Mouse (Mus musculus): ENCODE measurements around the gene Acy3.
"Not testable (repeated sequence)": the region's sequence is repeated elsewhere in the genome, so short reads cannot be mapped to it uniquely, and the experiment has no call there.

The Acy3 gene

GRCm38 (mm10) chr19:4003112-4003511 is 16.7 kb downstream of the Acy3 start, which contains the start of gene Doc2g:
Gene Doc2g, plus strand, starts transcription at chr19:4003313.
- DNase-seq (ENCODE audit: low read depth, low spot score), result no peak

GRCm38 (mm10) chr19:4003641-4004040 is 17.3 kb downstream of the Acy3 start:
- no peak for DNase-seq (ENCODE audit: low read depth, low spot score)

- DNase-seq (ENCODE audit: low read depth, low spot score), result no peak
Observed at GRCm38 (mm10) chr19:4004331-4004730, 18.0 kb downstream of the Acy3 start.

DNA sequence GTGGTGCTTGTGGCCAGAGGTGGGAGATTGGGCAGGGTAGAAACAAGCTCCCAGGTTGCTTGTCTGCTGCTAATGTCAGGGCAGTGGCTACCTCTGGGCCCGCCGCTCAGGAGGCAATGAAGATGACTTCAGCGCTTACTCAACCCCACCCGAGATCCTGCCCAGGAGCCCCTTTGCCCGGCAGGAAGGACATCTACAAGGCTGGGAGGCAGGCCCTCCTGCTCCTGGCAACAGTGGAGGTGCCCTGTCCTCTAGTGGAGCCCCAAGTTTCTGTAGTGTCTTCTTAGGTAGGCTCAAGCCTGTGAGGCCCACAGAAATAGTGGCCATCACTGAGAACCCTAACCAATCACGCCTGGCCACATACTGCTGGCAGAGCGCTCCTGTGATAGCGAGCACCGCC is 18.7 kb downstream of the Acy3 start:
- no peak for DNase-seq (ENCODE audit: low read depth, low spot score)

GRCm38 (mm10) chr19:4005971-4006370 is 19.6 kb downstream of the Acy3 start:
- DNase-seq (ENCODE audit: low read depth, low spot score), result no peak

- DNase-seq (ENCODE audit: low read depth, low spot score), result no peak
Observed at GRCm38 (mm10) chr19:4011086-4011485, 24.7 kb downstream of the Acy3 start.

GRCm38 (mm10) chr19:4012432-4013022 is 26.2 kb downstream of the Acy3 start, which contains the start of gene Ndufv1:
Gene Ndufv1, minus strand, starts transcription at chr19:4012806.
- DNase-seq (ENCODE audit: low read depth, low spot score), result peak; percentile 99

DNA sequence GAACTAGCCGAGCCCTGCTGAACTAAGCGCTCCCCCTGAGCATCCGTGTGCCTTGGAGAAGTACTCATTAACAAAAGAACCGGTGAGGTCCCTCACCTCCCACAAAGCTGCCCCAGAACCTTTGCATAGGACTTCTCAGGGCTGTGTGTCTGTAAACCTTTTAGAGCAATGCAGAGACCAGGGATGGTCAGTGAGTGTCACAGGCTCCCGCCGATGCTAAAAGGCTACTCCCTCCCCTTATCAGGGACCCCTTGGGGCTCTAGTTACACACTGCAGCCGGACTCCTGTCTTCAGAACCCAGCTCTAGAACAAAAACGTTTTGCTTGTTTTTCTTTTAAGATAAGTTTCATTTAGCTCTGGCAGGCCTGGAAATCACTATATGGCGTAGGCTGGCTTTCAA is 26.7 kb downstream of the Acy3 start:
- DNase-seq (ENCODE audit: low read depth, low spot score), result no peak

GRCm38 (mm10) chr19:4014802-4015201 is 28.4 kb downstream of the Acy3 start:
- no peak for DNase-seq (ENCODE audit: low read depth, low spot score)

DNA sequence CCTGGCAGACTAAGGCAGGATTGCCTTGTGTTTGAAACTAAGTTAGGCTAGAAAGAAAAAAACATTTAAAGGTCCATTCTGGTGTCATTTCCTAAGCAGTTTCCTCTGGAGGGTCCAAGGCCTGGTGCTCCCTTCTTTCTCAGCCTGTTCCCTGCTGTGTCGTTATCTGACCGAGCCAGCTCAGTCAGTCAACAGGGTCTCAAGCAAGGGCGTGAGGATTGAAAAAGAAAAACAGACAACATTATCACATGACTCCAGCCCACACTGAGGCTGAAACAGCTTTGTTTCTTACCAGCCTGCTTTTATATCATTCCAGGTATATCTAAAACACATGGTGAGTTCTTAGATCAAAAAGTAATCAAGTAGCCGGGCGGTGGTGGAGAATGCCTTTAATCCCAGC is 29.3 kb downstream of the Acy3 start:
- no peak for DNase-seq (ENCODE audit: low read depth, low spot score)

DNA sequence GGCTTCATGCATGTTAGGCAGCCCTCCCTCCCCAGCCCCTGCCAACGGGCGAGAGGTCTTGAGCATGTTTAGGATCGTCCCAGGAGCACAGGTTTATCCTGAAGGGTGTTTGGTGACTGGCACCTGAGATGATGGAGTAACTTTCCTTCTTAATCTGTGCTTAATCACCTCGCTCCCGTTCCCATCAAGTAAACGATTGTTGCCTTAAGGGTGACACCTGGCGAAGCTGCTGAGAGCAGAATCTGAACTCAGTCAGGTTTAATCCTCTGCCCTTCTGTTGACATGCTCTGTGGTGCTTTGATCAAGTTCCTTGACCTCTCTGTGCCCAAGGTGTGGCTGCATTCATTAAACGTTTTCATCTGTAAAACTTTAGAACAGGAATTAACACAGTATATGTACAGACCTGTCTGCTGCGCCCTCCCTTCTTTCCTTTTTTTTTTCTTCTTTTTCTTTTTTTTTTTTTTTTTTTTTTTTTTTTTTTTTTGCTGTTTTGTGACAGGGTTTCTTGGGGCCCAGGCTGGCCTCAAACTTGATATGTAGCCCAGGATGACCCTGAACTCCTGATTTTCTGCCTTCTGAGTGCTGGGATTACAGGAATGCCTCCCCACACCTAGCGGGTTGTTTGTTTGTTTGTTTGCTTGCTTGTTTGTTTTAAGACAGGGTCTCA is 31.7 kb downstream of the Acy3 start:
- DNase-seq (ENCODE audit: low read depth, low spot score), result no peak

GRCm38 (mm10) chr19:4018743-4019583 is 32.6 kb downstream of the Acy3 start:
- peak; percentile 85 for DNase-seq (ENCODE audit: low read depth, low spot score)

DNA sequence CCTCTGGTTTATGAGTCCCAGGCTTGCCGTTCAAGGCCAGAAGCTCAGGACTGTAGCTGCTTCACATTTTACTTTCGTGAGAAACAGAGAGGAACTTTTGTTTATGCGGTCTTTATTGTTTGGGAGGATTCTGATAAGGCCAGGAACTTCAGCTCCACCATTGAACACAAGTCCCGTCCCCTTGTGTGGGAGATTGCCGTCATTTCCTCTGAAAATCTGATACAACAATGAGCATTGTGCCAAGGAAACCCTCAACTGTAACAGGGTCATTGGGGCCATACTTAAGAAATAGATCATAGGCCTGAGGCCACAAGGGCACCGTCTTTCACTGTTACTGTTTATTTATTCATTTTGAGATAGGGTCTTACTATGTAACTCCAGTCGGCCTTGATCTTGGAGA is 36.8 kb downstream of the Acy3 start:
- DNase-seq (ENCODE audit: low read depth, low spot score), result no peak

GRCm38 (mm10) chr19:4027576-4027975 is 41.2 kb downstream of the Acy3 start:
- DNase-seq (ENCODE audit: low read depth, low spot score), result no peak

DNA sequence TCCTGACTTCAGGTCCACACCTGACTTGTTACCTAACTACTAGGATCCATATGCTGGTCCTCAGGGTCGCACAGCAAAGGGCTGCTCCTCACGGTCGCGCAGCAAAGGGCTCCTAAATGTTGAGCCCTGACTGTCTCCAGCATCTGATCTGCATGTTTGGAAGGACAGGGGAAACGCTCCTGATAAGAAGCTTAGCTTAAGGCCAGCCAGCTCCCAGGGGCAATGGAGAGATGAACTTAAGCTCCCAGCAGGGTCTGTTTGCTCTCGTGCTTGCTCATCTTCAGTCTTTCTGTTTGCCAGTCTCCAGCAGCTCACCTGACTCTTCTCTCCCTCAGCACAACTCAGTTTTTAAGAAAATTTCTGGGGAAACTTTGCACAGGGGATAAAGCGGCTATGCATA is 46.3 kb downstream of the Acy3 start:
- DNase-seq (ENCODE audit: low read depth, low spot score), result no peak

DNA sequence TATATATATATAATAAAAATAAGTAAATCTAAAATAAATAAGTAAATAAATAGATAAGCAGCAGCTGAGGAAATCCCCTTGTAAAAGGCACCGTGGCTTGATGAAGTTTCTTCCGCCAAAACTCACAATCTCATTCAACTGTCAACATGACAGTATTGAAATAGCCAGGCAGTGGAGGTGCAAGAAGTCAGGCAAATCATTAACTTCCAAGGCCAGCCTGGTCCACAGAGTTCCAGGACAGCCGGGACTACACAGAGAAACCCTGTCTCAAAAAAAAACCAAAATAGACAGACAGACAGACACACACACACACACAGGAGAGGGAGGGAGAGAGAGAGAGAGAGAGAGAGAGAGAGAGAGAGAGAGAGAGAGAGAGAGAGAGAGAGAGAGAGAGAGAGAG is 46.9 kb downstream of the Acy3 start:
- no peak for DNase-seq (ENCODE audit: low read depth, low spot score)

DNA sequence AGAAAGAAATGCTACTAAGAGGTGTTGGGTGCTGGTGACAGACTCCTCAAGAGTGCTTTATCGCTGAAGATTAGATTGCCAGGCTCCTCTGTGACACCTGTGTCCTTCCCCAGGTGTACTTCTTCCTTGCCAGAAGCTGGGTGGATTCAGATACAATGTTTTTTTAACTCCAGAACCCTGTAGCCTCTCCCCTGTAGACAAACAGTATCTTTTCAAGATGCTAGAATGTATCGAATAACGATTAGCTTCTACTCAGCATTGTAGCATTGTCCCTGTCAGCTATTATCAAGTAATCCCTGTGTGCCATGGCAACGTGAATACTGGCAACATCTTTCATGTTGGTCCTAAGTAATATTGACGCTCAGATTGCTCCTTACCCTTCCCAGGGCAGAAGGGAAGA is 47.4 kb downstream of the Acy3 start:
- no peak for DNase-seq (ENCODE audit: low read depth, low spot score)

DNA sequence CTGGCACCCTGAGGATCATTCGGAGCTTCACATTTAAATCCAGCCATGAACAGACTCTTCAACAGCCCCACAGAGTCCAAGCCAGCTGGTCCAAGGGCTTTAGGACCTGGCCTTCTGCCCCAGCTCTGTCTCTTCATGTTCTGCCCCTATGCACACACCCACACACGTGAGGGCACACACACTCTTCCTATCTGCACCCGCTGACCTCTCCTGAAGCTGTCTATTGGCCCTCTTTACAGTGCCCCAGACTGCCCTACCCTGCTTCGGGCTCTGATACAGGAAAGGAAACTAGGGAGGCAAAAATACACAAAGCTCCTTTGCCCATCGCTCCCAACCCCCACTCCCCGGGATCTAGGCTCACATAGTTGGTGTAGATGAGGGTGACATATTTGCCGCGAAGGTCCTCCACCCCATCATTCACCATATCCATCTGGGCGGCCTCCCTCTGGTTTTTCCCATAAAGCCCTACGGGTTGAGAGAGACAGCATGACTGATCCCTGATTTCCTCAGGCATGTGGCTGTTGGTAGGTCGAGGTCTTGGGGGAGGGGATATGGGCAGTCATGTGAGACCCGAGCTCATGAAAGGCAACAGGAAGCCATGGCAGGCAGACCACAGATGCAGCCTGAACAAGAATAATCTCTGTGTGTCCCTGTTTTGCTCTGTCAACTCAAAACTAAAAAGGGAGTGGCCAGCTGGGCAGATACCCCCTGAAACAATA is 50.1 kb downstream of the Acy3 start:
- DNase-seq (ENCODE audit: low read depth, low spot score), result no peak

GRCm38 (mm10) chr19:4037154-4037787 is 50.9 kb downstream of the Acy3 start:
- DNase-seq (ENCODE audit: low read depth, low spot score), result not testable (repeated sequence)

DNA sequence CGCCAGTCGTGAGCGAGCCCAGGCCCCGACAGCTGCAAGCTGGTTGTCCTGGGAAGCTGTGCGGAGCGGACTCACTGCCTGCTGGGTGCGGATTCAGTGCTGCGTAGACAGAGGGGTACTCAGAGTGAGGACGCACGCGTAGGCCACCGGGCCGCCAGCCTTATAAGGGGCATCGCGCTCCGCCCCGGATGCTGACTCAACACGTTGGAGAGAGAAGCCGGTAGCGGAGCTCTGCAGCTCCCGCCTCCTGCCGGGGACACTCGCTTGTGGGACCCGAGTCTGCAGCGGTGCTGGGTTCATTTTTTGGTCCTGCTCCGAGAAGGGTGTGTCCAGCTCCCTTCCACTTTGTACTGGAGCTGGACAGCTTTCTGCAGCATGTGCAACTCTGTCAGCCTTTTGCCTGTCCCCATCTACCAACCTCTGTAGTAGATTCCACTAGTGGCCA is 51.4 kb downstream of the Acy3 start, which contains the start of gene Gstp1:
Gene Gstp1 (minus strand): TSS at position 198 of the 445 bp plus-strand sequence.
- peak; percentile 70 for DNase-seq (ENCODE audit: low read depth, low spot score)
